Mouse (Mus musculus) megakaryocyte, embryonic 14.5 days (primary cell): ENCODE data around the gene Rras.

ENCODE experiments used
- FLI1 ChIP-seq: IDR thresholded peaks from 2 replicates; pipeline ENCODE4 v1.6.1; 2012; ENCODE audit warnings: low read length, inconsistent platforms, mixed read lengths
- GATA1 ChIP-seq: IDR thresholded peaks from 3 replicates; pipeline ENCODE4 v1.6.1; 2012; ENCODE audit warnings: mixed read lengths, low read length, inconsistent platforms, borderline replicate concordance

DNA sequence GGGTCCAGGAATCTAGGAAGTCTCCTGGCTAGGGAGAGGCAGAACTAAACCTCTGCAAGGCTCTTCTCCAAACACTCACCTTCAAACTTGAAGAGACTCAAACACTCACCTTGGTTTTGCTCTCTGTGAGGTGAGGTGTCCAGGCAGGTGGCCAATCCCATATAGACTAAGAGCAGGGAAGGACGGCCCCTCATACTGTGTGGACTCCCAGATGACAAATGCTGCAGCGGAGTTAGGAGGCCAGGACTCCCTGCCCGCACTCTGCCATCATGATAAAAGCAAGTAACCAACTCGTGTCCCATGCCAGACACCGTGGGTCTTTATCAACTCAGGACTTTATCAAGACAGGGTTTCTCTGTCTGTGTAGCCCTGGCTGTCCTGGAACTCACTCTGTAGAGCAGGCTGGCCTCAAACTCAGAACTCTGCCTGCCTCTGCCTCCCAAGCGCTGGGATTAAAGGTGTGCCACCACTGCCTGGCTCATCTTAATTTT lies 42.9 kb downstream of the Rras start:
- TF ChIP-seq FLI1 = no peak
- no peak for TF ChIP-seq GATA1
